Mouse (Mus musculus) cerebellum, adult 2 months (tissue): ENCODE measurements at regions not wholly inside any gene's neighbourhood (a gene's known extent, or its start where the extent isn't known, plus 50 kb on each side); places are given as distances from the start of the nearest gene placed in this dataset.
"Not testable (repeated sequence)": the region's sequence is repeated elsewhere in the genome, so short reads cannot be mapped to it uniquely, and the experiment has no call there.

Experiments
- DNase-seq, 2 experiments: peaks; one replicate each; pipeline ENCODE4 v3.0.0; 2021
- H3K27ac ChIP-seq: fragments of 200-500 bp; 2 replicates; pipeline ENCODE4 v1.5.1; 2012; ENCODE audit warnings: low read length, control low read depth, inconsistent platforms; ENCODE audit not compliant: insufficient read depth
- H3K27me3 ChIP-seq: fragments of 200-500 bp; 2 replicates; pipeline ENCODE4 v1.6.1; 2012; ENCODE audit warnings: inconsistent platforms, mild to moderate bottlenecking, low read length, moderate library complexity; ENCODE audit not compliant: control insufficient read depth, insufficient read depth
- H3K4me1 ChIP-seq: fragments of 200-500 bp; 2 replicates; pipeline ENCODE4 v1.6.1; 2011; ENCODE audit warnings: low read length; ENCODE audit not compliant: control insufficient read depth, insufficient read depth
- H3K4me3 ChIP-seq: fragments of 200-500 bp; replicated peaks from 2 replicates; pipeline ENCODE3; 2011; ENCODE audit warnings: mild to moderate bottlenecking, low read depth, low read length, control low read depth; ENCODE audit not compliant: insufficient read depth
- CTCF ChIP-seq: fragments of 200-500 bp; IDR thresholded peaks from 2 replicates; pipeline ENCODE4 v1.5.1; 2011; ENCODE audit warnings: low read depth, mild to moderate bottlenecking, control low read depth, low read length, moderate library complexity, borderline replicate concordance; ENCODE audit not compliant: insufficient read depth
- POLR2A ChIP-seq: fragments of 200-500 bp; IDR thresholded peaks from 2 replicates; pipeline ENCODE4 v1.6.1; 2011; ENCODE audit warnings: low read length, control low read depth, borderline replicate concordance; ENCODE audit not compliant: insufficient read depth
- WGBS: fragments of 180-500 bp; shearing (Covaris S2); methylation state at CpG from one replicate; pipeline ENCODE4 v1.1.7; 2018; 5-methylcytosine and 5-hydroxymethylcytosine counted together

DNA sequence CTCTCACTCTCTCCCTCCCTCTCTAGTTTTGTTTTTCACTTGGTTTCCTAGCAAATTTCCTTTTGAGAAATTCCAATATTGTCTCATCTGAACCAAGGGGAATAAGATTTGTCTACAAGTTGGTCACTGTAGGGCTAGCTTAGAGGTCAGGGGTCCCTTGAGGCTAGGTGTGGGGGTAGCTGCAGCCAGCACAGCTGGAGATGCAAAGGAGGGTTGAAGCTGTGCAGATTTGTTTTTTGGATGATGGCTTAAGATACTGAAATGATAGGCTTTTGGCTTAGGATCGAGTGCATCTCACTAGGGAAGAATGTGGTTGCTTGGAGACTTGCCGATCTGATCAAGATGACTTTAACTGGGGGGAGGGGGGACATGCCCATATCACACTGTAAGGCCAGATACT is 88.3 kb upstream of the Tmem28 start:
- H3K4me1 ChIP-seq, result no peaks in the 10 kb centered on the region
- H3K27me3 ChIP-seq, result no peaks in the 10 kb centered on the region
- H3K27ac ChIP-seq, result no peak overlapping the region
- no peak for TF ChIP-seq CTCF
- no peak for TF ChIP-seq POLR2A
- WGBS, result 22% methylated on average over 2 of the region's 2 CpGs
- no peak overlapping the region for H3K4me3 ChIP-seq
- DNase-seq, result no peak

DNA sequence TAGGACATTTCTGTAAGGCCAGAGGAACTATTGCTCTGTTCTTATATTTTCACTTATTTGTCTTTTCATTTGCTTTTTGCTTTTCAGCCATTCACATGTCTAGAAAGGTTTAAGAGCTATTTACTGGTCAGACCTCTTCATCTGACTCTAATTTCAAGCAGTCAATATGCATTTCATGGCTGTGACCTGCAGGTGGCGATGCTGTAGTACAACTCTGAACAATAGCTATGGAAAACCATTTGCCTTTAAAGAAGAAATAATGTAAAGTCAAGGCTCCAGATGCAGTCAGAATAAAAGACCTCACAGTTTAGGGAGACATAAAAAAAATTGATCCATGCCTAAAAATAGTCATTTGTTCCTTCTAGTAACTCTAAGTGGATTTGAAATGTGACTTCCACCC is 95.7 kb upstream of the Tmem28 start:
- Histone ChIP-seq H3K4me3 (no peak overlapping the region), H3K27ac (no peak overlapping the region), H3K27me3 (no peaks in the 10 kb centered on the region), H3K4me1 (no peaks in the 10 kb centered on the region)
- WGBS, result 2% methylated on average over 1 of the region's 1 CpGs
- TF ChIP-seq POLR2A (no peak), CTCF (no peak)
- peak; percentile 3 to 20 for DNase-seq

DNA sequence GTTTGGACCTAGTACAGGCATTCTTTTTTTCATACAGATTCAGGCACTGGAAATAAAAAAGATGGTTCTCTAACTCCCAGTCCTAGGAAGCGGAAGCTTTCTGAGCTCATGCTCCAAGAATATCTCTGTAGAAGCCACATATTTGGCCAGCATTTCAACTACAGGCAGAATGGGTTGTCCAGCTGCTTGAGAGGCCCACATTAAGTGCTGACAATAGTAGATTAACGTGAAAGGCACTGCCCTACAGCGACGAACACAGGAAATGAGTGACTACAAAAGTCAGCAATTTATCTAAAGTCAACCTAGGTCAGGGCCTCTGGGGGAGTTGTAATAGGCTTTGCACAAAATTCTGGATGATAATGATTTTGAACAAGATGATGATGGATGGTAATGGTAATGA is 125.5 kb upstream of the Tmem28 start:
- DNase-seq, result no peak
- TF ChIP-seq CTCF, result no peak
- TF ChIP-seq POLR2A, result no peak
- Histone ChIP-seq H3K27me3 (no peaks in the 10 kb centered on the region), H3K4me1 (no peaks in the 10 kb centered on the region), H3K27ac (no peak overlapping the region), H3K4me3 (no peak overlapping the region)
- WGBS, result 88% methylated on average over 4 of the region's 4 CpGs

DNA sequence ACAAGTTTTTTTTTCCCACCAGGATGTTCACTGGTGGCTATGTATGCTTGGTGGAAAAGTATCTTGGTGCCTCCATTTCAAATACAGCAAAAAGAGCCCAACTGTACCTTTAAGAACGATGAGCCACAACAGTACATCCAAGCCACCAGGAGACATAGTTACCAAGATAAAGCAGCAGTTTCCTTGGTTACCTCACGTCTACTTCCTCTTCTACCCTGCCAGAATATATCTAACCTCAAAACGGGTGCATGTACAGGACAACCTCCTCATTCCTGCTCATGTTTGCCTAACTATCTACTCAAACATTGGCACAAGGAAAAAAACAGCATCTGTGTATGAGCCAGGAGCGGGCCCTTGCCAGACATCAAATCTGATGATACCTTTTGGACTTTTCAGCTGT is 129.8 kb upstream of the Tmem28 start:
- Histone ChIP-seq H3K27ac (no peak overlapping the region), H3K4me3 (no peak overlapping the region), H3K4me1 (no peaks in the 10 kb centered on the region), H3K27me3 (no peaks in the 10 kb centered on the region)
- TF ChIP-seq CTCF, result no peak
- TF ChIP-seq POLR2A, result no peak
- 59% methylated on average over 4 of the region's 4 CpGs for WGBS
- no peak for DNase-seq

DNA sequence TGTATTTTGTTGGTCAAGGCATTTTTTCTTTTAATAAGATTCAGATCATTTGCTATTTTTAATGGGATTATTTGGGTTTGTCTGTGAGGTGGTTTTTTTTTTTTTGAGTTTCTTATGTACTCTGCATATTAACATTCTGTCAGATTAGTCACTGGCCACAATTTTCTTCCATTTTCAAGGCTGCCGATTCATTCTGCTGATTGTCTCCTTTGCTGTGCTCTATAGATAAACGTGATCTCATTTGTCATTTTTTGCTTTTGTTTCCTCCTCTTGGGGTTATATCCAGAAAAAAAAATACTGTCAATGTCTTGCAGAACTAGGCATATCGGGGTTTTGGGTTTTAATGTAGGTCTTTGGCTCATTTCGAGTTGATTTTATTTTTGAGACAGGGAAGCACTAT is 131.1 kb upstream of the Tmem28 start:
- Histone ChIP-seq H3K4me1 (no peaks in the 10 kb centered on the region), H3K27me3 (no peaks in the 10 kb centered on the region), H3K27ac (no peak overlapping the region), H3K4me3 (no peak overlapping the region)
- WGBS, result 86% methylated on average over 4 of the region's 4 CpGs
- no peak for TF ChIP-seq CTCF
- no peak for TF ChIP-seq POLR2A
- no peak for DNase-seq

DNA sequence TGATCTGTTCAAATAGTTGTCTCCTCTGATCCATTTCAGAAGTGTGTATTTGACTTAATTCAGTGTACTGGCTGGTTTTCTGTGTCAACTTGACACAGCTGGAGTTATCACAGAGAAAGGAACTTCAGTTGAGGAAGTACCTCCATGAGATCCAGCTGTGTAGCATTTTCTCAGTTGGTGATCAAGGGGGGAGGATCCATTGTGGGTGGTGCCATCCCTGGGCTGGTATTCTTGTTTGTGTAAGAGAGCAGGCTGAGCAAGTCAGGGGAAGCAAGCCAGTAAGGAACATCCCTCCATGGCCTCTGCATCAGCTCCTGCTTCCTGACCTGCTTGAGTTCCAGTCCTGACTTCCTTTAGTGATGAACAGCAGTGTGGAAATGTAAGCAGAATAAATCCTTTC is 138.3 kb upstream of the Tmem28 start:
- H3K4me1 ChIP-seq, H3K27ac ChIP-seq, H3K4me3 ChIP-seq, DNase-seq, H3K27me3 ChIP-seq: not testable (repeated sequence)

DNA sequence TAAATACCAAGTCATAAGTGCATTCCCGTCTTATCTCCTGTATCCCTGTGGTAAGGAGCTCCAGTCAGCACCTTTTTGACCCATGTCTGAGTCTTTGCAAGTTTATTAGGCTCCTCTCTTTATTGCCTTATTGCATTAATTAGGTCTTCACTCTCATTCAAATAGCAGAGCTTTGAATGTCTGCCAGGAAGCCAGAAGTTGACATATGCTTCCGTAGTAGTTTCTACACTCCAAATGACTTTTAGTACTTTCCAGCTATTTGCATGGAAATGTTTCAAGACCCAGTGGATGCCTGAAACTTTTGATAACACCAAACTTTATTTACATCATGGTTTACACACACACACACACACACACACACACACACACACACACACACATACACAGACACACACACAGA is 153.2 kb upstream of the Tmem28 start:
- TF ChIP-seq CTCF (no peak), POLR2A (no peak)
- H3K4me1 ChIP-seq, result peaks cover 2% of the 10 kb centered on the region
- WGBS, result 53% methylated on average over 2 of the region's 2 CpGs
- no peak overlapping the region for H3K27ac ChIP-seq
- H3K27me3 ChIP-seq, result no peaks in the 10 kb centered on the region; the same call in 1 of the 2 replicates
- H3K4me3 ChIP-seq, result no peak overlapping the region
- DNase-seq, result no peak

DNA sequence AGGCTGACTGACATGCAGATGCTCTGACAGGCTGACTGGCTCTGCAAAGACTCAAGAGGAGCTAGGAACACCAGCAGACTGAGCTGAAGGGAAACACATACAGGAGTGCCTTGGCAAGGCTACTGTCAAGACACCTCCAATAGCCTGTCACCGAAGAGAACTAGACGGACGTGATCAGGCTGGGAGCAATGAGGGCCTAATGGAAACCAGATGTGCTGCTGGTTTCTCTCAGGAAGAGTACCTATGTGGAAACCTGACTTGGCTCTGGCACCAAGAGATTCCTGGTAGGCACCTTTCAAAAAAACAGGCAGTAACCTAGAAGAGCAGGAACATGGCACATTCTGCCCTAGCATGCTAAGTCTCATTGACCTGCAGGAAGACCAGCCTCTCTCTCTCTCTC is 158.3 kb upstream of the Tmem28 start:
- Histone ChIP-seq H3K4me3 (no peak overlapping the region), H3K27ac (no peak overlapping the region), H3K27me3 (no peaks in the 10 kb centered on the region), H3K4me1 (no peaks in the 10 kb centered on the region)
- DNase-seq, result no peak
- WGBS, result 88% methylated on average over 3 of the region's 3 CpGs
- TF ChIP-seq POLR2A (no peak), CTCF (no peak)
